8 mouse cellular contexts compared by ENCODE assay signal in genomic region chr5:124966622-124967332, GRCm38 (mm10). TPM values are rescaled to one million over a fixed set of nuclear protein-coding genes. Genes with fewer than 3 reads are reported as not detected.
DNase-seq lines count a peak whose midpoint lies in the region; ATAC-seq and TF ChIP-seq lines count a peak whose summit lies in the region.
"Had no signal": no experiment of that assay in that cellular context is flagged by ENCODE, and none has a peak within 500 bp of the region (broad histone marks: within the 10 kb centered on the region; RNA-seq: fewer than 3 reads in every experiment).

No protein-coding gene starts in this region.

- H3K9ac ChIP-seq in midbrain, embryonic 11.5 days (ENCODE audit: low read length): no peak overlapping the region
- H3K9ac ChIP-seq in embryonic facial prominence, embryonic 15.5 days: no peak overlapping the region; the same call in 1 of the 2 replicates
- 0 out of 2 replicates have a peak overlapping the region, but pooled peaks have one; percentile 12 for H3K9ac ChIP-seq in limb, embryonic 14.5 days (ENCODE audit: low read depth, low read length, severe bottlenecking)

- H3K27me3 ChIP-seq in midbrain, embryonic 10.5 days (ENCODE audit: low read depth, poor library complexity, severe bottlenecking): no peaks in the 10 kb centered on the region
- H3K27me3 ChIP-seq in midbrain, embryonic 11.5 days (ENCODE audit: control insufficient read depth, insufficient read depth, low read length): no peaks in the 10 kb centered on the region
- no peaks in the 10 kb centered on the region for H3K27me3 ChIP-seq in embryonic facial prominence, embryonic 15.5 days
- H3K27me3 ChIP-seq in limb, embryonic 14.5 days (ENCODE audit: control insufficient read depth, insufficient read depth, low read length): no peaks in the 10 kb centered on the region

- H3K4me3 ChIP-seq in midbrain, embryonic 10.5 days: no peak overlapping the region
- no peak overlapping the region for H3K4me3 ChIP-seq in midbrain, embryonic 11.5 days (ENCODE audit: low read depth, low read length)
- H3K4me3 ChIP-seq in embryonic facial prominence, embryonic 15.5 days (replicated peaks): no peak overlapping the region
- no peak overlapping the region for H3K4me3 ChIP-seq in limb, embryonic 14.5 days (replicated peaks; ENCODE audit: low read length)

- peak overlapping the region; percentile 42 for H3K27ac ChIP-seq in midbrain, embryonic 10.5 days (replicated peaks)
- no peak overlapping the region for H3K27ac ChIP-seq in midbrain, embryonic 11.5 days (ENCODE audit: low read depth, low read length)
- peak overlapping the region; percentile 73 for H3K27ac ChIP-seq in embryonic facial prominence, embryonic 15.5 days (replicated peaks)
- H3K27ac ChIP-seq in limb, embryonic 14.5 days (replicated peaks; ENCODE audit: low read depth, low read length): peak overlapping the region; percentile 67

- peaks cover 37% of the 10 kb centered on the region for H3K4me1 ChIP-seq in midbrain, embryonic 10.5 days
- H3K4me1 ChIP-seq in midbrain, embryonic 11.5 days (ENCODE audit: control insufficient read depth, insufficient read depth, low read length): peaks cover 4% of the 10 kb centered on the region; the same call in 1 of the 2 replicates
- H3K4me1 ChIP-seq in embryonic facial prominence, embryonic 15.5 days: peaks cover 42% of the 10 kb centered on the region
- H3K4me1 ChIP-seq in limb, embryonic 14.5 days (ENCODE audit: control insufficient read depth, insufficient read depth, low read length): peaks cover 34% of the 10 kb centered on the region

- H3K4me2 ChIP-seq in midbrain, embryonic 11.5 days: no peak overlapping the region
- H3K4me2 ChIP-seq in embryonic facial prominence, embryonic 15.5 days (replicated peaks): no peak overlapping the region
- no peak overlapping the region for H3K4me2 ChIP-seq in limb, embryonic 14.5 days (replicated peaks; ENCODE audit: low read depth, low read length, severe bottlenecking)

- no peak for DNase-seq in midbrain, embryonic 10.5 days (ENCODE audit: low spot score)
- no peak for DNase-seq in midbrain, embryonic 11.5 days (ENCODE audit: low spot score, missing footprints)
- DNase-seq in cerebellum, adult 9-10 months: peak; percentile 45
- DNase-seq in limb, embryonic 14.5 days (ENCODE audit: low spot score): peak; percentile 61
- DNase-seq in thymus, postnatal 25 days: no peak

- ATAC-seq in midbrain, embryonic 11.5 days (ENCODE audit: low FRiP score): no peak
- peak; percentile 85 for ATAC-seq in embryonic facial prominence, embryonic 15.5 days (ENCODE audit: insufficient number of reproducible peaks, low FRiP score, low TSS enrichment, low read depth)
- peak; percentile 62 for ATAC-seq in limb, embryonic 14.5 days (ENCODE audit: low FRiP score, low read depth)
- ATAC-seq in erythroid progenitor cell, adult 5-6 weeks (replicated peaks; ENCODE audit: low FRiP score, poor library complexity, severe bottlenecking): no peak

- no peaks in the 10 kb centered on the region for H3K36me3 ChIP-seq in midbrain, embryonic 10.5 days
- H3K36me3 ChIP-seq in midbrain, embryonic 11.5 days (ENCODE audit: control insufficient read depth, insufficient read depth, low read length): no peaks in the 10 kb centered on the region
- no peaks in the 10 kb centered on the region for H3K36me3 ChIP-seq in embryonic facial prominence, embryonic 15.5 days
- H3K36me3 ChIP-seq in limb, embryonic 14.5 days (ENCODE audit: control insufficient read depth, insufficient read depth, low read length): no peaks in the 10 kb centered on the region

- no peak for TF ChIP-seq POLR2A in limb, embryonic 14.5 days (IDR thresholded peaks at IDR 0.05; ENCODE audit: borderline replicate concordance, extremely low read depth, insufficient read depth, insufficient read length)

- 86% methylated on average over 14 of the region's 14 CpGs for WGBS in midbrain, embryonic 10.5 days
- WGBS in midbrain, embryonic 11.5 days: 88% methylated on average over 14 of the region's 14 CpGs
- WGBS in embryonic facial prominence, embryonic 15.5 days: 40% methylated on average over 14 of the region's 14 CpGs
- WGBS in limb, embryonic 14.5 days: 58% methylated on average over 14 of the region's 14 CpGs

- no peaks in the 10 kb centered on the region for H3K9me3 ChIP-seq in midbrain, embryonic 10.5 days (replicated peaks)
- no peaks in the 10 kb centered on the region for H3K9me3 ChIP-seq in midbrain, embryonic 11.5 days (ENCODE audit: control insufficient read depth, low read length)
- no peaks in the 10 kb centered on the region for H3K9me3 ChIP-seq in embryonic facial prominence, embryonic 15.5 days (replicated peaks)
- H3K9me3 ChIP-seq in limb, embryonic 14.5 days (ENCODE audit: control insufficient read depth, low read length): no peaks in the 10 kb centered on the region

RNA-seq across cellular contexts. Expression of gene Rflna, which starts 36.2 kb away (rescaled TPM):
- 6.8 TPM in 2 replicates for polyA plus RNA-seq in midbrain, embryonic 10.5 days (2016; fragmentation: Nextera tagmentation; extraction: Ambion mirVana)
- polyA plus RNA-seq in midbrain, embryonic 11.5 days (2014; fragmentation: Nextera tagmentation; extraction: Ambion mirVana): 4.0 and 4.4 TPM in 2 replicates
- 22.1 and 24.0 TPM in 2 replicates for polyA plus RNA-seq in embryonic facial prominence, embryonic 15.5 days (2015; fragmentation: Nextera tagmentation; extraction: Ambion mirVana)
- 107 and 154 TPM in 2 replicates for polyA plus RNA-seq in limb, embryonic 14.5 days (2012; rRNA removed)
- polyA plus RNA-seq in limb, embryonic 14.5 days (2014; fragmentation: Nextera tagmentation; extraction: Ambion mirVana): 47.4 and 55.8 TPM in 2 replicates
- not detected in 2 replicates for total RNA-seq in erythroid progenitor cell, adult 5-6 weeks (2015; ENCODE audit: low replicate concordance)
- total RNA-seq in erythroid progenitor cell, adult 5-6 weeks (2017; ENCODE audit: low replicate concordance): not detected in 2 replicates
- total RNA-seq: megakaryocyte, adult 5-6 weeks had no signal

Comparison
In these comparisons a context has a peak if more than half of its experiments do, and no peak if none do; other contexts are left out.
1. DNase-seq: peak in cerebellum, adult 9-10 months (single experiment) and limb, embryonic 14.5 days (single experiment); none in midbrain, embryonic 10.5 days (single experiment), midbrain, embryonic 11.5 days (single experiment) and thymus, postnatal 25 days (single experiment).
2. ATAC-seq: peak in embryonic facial prominence, embryonic 15.5 days (single experiment) and limb, embryonic 14.5 days (single experiment); none in midbrain, embryonic 11.5 days (single experiment) and erythroid progenitor cell, adult 5-6 weeks (single experiment).